Mouse (Mus musculus): ENCODE measurements at regions not wholly inside any gene's neighbourhood (a gene's known extent, or its start where the extent isn't known, plus 50 kb on each side); places are given as distances from the start of the nearest gene placed in this dataset.

DNA sequence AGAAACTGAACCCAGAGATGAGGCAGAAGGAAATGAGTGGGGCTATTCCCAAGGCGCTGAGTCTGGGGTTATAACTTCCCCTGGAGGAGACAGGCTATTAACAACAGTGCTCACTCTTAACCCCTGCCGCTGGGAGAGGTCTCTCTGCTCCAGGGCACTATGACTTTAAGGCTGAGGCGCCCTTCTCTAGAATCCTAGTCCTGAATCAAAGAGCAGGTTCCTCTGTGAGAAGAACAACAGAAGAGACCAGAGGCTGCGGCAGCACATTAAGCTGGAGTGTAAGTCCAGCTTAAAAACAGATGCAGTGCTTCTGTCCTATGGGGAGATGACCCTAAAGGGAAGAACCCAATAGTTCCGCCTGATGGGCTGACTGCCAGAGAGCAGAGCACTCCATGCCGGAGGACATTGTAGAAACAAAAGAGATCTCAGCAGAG is 173.4 kb upstream of the Klf7 start:
- no peak for ATAC-seq
- H3K27me3 ChIP-seq (ENCODE audit: insufficient read depth, low read length), result no peaks in the 10 kb centered on the region
- 36% methylated on average over 6 of the region's 6 CpGs for WGBS

DNA sequence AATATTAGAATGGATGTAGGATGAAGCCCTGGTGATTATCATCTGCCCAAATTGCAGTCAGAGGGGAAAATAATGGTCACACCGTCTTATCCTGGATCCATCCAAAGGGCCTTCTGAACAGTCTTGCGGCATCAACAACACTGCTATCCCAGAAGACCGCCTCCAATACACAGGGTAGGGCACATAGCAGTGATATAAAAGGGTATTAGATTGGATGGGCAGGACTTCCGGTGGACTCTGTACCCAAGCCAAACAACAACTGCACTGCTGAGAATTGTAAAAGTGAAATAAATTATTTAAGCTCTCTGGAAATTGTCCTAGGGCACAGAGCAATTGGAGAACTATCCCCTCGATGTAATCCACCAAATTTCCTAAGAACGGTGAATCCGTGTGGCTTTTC is 173.0 kb upstream of the Klf7 start:
- Histone ChIP-seq H3K27ac (ENCODE audit: low read depth, low read length) (no peak overlapping the region), H3K4me1 (ENCODE audit: insufficient read depth) (no peaks in the 10 kb centered on the region), H3K27me3 (ENCODE audit: insufficient read depth, low read length) (no peaks in the 10 kb centered on the region), H3K4me3 (ENCODE audit: low read depth, low read length) (no peak overlapping the region), H3K36me3 (ENCODE audit: insufficient read depth) (no peaks in the 10 kb centered on the region), H3K9ac (no peak overlapping the region), H3K9me3 (ENCODE audit: low read length) (no peaks in the 10 kb centered on the region), H3K4me2 (ENCODE audit: low read depth) (no peak overlapping the region)
- ATAC-seq (no peak), DNase-seq (no peak)
- TF ChIP-seq CTCF (IDR thresholded peaks at IDR 0.05; ENCODE audit: low read depth), result no peak
- WGBS, result 81% methylated on average over 7 of the region's 7 CpGs

More for the DNA sequence above, 173.4 kb upstream of the Klf7 start:
- Histone ChIP-seq H3K27ac (ENCODE audit: low read depth, low read length) (no peak overlapping the region), H3K4me3 (ENCODE audit: low read depth, low read length) (no peak overlapping the region), H3K9ac (no peak overlapping the region), H3K36me3 (ENCODE audit: insufficient read depth) (no peaks in the 10 kb centered on the region), H3K4me1 (ENCODE audit: insufficient read depth) (no peaks in the 10 kb centered on the region), H3K4me2 (ENCODE audit: low read depth) (no peak overlapping the region), H3K9me3 (ENCODE audit: low read length) (no peaks in the 10 kb centered on the region)
- no peak for TF ChIP-seq CTCF (IDR thresholded peaks at IDR 0.05; ENCODE audit: low read depth)
- no peak for DNase-seq

DNA sequence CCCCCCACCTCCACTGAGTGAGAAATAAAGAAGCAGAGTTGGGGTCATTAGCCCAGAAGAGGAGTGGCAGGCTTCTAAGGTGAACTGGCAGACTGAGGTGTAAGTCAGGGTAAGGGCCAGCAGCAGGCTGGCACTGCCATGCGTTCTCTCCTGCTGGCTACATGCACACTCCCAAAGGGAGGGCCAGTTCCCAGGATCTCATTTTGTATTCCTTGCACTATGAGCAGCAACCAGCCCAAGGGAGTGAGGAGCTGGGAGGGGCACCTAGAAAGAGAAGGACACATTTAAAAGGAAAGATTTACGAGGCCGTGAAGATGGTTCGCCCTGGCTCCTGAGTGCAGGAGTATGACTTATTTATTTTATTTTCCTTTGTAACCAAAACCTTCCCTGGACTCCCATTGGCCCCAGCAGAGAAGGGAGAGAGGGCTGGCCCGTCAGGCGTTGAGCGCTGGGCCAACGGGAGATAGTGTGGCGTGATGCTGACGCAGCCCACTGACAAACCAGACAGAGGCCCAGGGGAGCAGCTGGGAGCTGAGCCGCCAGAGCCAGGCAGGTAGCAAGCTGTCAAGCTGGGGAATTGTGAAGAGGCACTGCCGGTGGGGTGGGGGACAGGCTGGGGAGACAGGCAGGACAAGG is 166.8 kb upstream of the Klf7 start:
- Histone ChIP-seq H3K9me3 (ENCODE audit: low read length) (no peaks in the 10 kb centered on the region), H3K36me3 (ENCODE audit: insufficient read depth) (no peaks in the 10 kb centered on the region), H3K4me2 (ENCODE audit: low read depth) (no peak overlapping the region), H3K4me1 (ENCODE audit: insufficient read depth) (no peaks in the 10 kb centered on the region), H3K27ac (ENCODE audit: low read depth, low read length) (no peak overlapping the region), H3K27me3 (ENCODE audit: insufficient read depth, low read length) (no peaks in the 10 kb centered on the region), H3K4me3 (ENCODE audit: low read depth, low read length) (no peak overlapping the region), H3K9ac (no peak overlapping the region)
- ATAC-seq, result no peak
- TF ChIP-seq CTCF (IDR thresholded peaks at IDR 0.05; ENCODE audit: low read depth), result no peak
- DNase-seq, result no peak
- WGBS, result 54% methylated on average over 12 of the region's 12 CpGs

DNA sequence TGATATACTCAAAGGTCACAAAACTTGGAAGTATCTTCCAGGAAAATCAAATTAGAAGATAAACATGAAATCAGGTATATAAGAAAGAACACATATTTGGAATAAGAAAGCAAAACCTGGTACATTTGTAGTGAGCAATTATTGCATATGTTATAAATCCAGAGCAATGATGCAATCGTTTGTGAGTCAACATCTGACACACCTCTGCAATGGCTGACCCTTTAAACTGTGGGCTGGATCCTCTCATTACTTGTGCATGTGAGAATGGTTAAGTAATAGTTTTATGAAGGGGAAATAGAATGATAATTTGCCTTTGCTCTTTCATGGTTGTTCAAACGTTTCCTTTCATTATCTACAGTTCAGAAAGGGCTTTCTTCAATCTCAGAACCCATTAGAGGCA is 165.0 kb upstream of the Klf7 start:
- H3K4me1 ChIP-seq (ENCODE audit: insufficient read depth), result no peaks in the 10 kb centered on the region
- 76% methylated on average over 2 of the region's 2 CpGs for WGBS
- no peak overlapping the region for H3K4me2 ChIP-seq (ENCODE audit: low read depth)
- H3K36me3 ChIP-seq (ENCODE audit: insufficient read depth), result no peaks in the 10 kb centered on the region
- H3K27me3 ChIP-seq (ENCODE audit: insufficient read depth, low read length), result no peaks in the 10 kb centered on the region
- no peaks in the 10 kb centered on the region for H3K9me3 ChIP-seq (ENCODE audit: low read length)
- no peak for DNase-seq
- H3K4me3 ChIP-seq (ENCODE audit: low read depth, low read length), result no peak overlapping the region
- no peak for ATAC-seq
- H3K27ac ChIP-seq (ENCODE audit: low read depth, low read length), result no peak overlapping the region
- H3K9ac ChIP-seq, result no peak overlapping the region
- no peak for TF ChIP-seq CTCF (IDR thresholded peaks at IDR 0.05; ENCODE audit: low read depth)

DNA sequence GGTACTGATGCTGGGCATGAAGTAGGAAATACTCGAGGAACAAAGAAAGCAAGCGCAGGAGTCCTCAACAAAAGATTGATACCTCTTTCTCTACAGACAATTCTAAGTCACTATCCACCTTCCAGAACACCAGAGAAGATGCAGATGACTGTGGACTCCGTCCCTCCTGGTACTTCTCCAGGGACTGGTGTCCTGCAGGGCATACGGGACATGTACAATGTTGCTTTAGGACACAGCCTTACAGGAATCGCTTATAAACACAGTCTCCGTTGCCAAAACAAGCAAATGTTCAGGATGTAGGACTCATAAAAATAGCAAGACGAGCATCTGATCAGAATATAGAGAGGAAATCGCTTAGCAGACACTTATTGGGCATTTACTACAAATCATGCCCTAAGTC is 162.6 kb upstream of the Klf7 start:
- ATAC-seq (peak; percentile 16; the same call in 1 of the 2 replicates), DNase-seq (peak; percentile 58)
- Histone ChIP-seq H3K9me3 (ENCODE audit: low read length) (no peaks in the 10 kb centered on the region), H3K4me1 (ENCODE audit: insufficient read depth) (no peaks in the 10 kb centered on the region), H3K4me3 (ENCODE audit: low read depth, low read length) (no peak overlapping the region), H3K4me2 (ENCODE audit: low read depth) (no peak overlapping the region), H3K27ac (ENCODE audit: low read depth, low read length) (peak overlapping the region; percentile 54), H3K36me3 (ENCODE audit: insufficient read depth) (no peaks in the 10 kb centered on the region), H3K27me3 (ENCODE audit: insufficient read depth, low read length) (no peaks in the 10 kb centered on the region), H3K9ac (no peak overlapping the region)
- no peak for TF ChIP-seq CTCF (IDR thresholded peaks at IDR 0.05; ENCODE audit: low read depth)
- 64% methylated on average over 8 of the region's 8 CpGs for WGBS

DNA sequence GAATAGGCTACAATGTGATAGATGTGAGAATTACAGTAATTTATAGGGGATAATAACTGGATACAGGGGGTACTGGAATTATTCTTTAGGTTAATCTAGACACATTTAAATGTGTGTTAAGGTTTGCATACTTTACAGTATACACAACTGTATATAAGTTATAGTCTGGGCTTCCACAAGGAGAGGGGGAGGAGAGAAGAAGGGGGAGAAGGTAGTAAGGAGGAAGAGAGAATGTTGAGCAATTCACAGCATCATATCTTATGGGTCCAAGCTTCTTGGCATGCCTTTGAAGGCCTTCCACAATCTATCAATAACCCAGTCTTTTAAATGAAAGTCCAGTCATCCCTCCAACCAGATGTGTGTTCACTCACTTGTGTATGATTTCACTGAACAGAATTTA is 153.8 kb upstream of the Klf7 start:
- DNase-seq (no peak), ATAC-seq (no peak)
- Histone ChIP-seq H3K9me3 (ENCODE audit: low read length) (no peaks in the 10 kb centered on the region), H3K4me2 (ENCODE audit: low read depth) (no peak overlapping the region), H3K9ac (no peak overlapping the region), H3K36me3 (ENCODE audit: insufficient read depth) (no peaks in the 10 kb centered on the region), H3K27me3 (ENCODE audit: insufficient read depth, low read length) (no peaks in the 10 kb centered on the region), H3K4me1 (ENCODE audit: insufficient read depth) (no peaks in the 10 kb centered on the region), H3K4me3 (ENCODE audit: low read depth, low read length) (no peak overlapping the region), H3K27ac (ENCODE audit: low read depth, low read length) (no peak overlapping the region)
- no peak for TF ChIP-seq CTCF (IDR thresholded peaks at IDR 0.05; ENCODE audit: low read depth)

DNA sequence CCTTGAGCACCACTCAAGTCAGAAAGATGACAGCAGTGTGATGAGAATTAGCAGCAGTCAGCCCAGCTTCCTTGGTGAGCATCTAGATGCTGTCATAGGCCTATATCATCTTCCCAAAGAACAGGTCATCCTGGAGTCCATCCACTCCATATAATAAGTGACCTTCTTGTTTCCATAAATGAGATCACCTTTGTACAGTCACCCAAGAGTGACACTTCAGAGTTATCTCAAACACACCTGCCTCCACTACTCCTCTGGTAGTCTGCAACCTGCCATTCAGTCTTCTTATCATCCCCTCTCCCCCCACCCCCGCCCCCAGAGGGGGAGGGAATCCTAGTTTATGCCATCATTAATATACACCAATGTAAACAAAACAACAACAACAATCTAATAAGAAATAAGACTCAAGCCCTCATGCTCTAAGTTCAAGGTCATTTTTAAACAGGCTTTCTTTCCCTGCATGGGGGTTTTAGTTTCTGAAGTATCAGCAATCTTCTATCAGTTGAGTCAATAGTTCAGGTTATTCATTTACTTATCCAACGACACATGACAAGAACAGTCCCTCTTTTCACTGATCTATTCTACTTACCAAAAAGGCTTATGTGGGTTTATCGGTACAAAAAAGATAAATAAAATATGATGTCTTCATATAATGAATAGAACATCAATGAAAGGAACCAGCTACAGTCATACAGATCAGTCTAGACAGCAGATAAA is 153.2 kb upstream of the Klf7 start:
- no peak for ATAC-seq
- Histone ChIP-seq H3K27ac (ENCODE audit: low read depth, low read length) (no peak overlapping the region), H3K36me3 (ENCODE audit: insufficient read depth) (no peaks in the 10 kb centered on the region), H3K27me3 (ENCODE audit: insufficient read depth, low read length) (no peaks in the 10 kb centered on the region), H3K4me1 (ENCODE audit: insufficient read depth) (no peaks in the 10 kb centered on the region), H3K9ac (no peak overlapping the region), H3K4me2 (ENCODE audit: low read depth) (no peak overlapping the region), H3K4me3 (ENCODE audit: low read depth, low read length) (no peak overlapping the region), H3K9me3 (ENCODE audit: low read length) (no peaks in the 10 kb centered on the region)
- DNase-seq, result no peak
- 82% methylated on average over 3 of the region's 3 CpGs for WGBS
- TF ChIP-seq CTCF (IDR thresholded peaks at IDR 0.05; ENCODE audit: low read depth), result no peak
